Mouse (Mus musculus) heart, postnatal 10 days (tissue): ENCODE measurements around the gene Vwa3b. TPM values are rescaled to one million over a fixed set of nuclear protein-coding genes. Genes with fewer than 3 reads are reported as not detected.

Experiments used
- DNase-seq, 2 experiments: peaks; one replicate each; pipeline ENCODE4 v3.0.0; 2021
- intact Hi-C: fragments of 180-260 bp; cut with DNase I; formaldehyde crosslinking; loops from one replicate; pipeline ENCODE4 v1.15.1; 2025
- total RNA-seq, 2 experiments: library from RNA; stranded (reverse); gene quantifications; 2 replicates each; pipeline ENCODE4 v1.2.3; 2021

The Vwa3b gene
- total RNA-seq, 2 experiments from 2014 or later = 0.57 to 0.77 TPM

DNA sequence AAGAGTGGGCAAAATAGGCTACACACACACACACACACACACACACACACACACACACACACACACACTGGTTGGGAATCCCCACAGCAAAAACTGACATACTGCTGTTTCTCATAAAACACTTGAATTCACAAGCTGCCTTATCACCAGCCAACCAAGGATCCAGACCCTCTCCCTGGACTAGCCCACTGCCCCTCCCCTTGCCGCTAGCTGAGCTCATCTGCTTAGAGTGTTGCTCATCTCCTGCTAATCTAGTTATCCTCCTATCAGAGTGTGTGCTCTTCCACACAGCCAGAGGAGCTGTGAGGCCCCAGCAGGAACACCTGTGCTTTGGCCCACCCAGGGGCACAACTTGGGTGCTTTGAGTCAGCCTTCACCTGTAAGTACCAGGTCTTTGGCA, 187.7 kb downstream of the Vwa3b start, which contains the start of gene Cnga3:
Gene Cnga3 (plus strand): TSS at position 291 of the 400 bp plus-strand sequence.
- no peak for DNase-seq

GRCm38 (mm10) chr1:37218386-37218785, 192.0 kb downstream of the Vwa3b start:
- intact Hi-C loops = no loop called here
- DNase-seq = peak; percentile 71 to 79

More for the DNA sequence above, 187.7 kb downstream of the Vwa3b start, which contains the start of gene Cnga3:
- intact Hi-C loops = no loop called here

DNA sequence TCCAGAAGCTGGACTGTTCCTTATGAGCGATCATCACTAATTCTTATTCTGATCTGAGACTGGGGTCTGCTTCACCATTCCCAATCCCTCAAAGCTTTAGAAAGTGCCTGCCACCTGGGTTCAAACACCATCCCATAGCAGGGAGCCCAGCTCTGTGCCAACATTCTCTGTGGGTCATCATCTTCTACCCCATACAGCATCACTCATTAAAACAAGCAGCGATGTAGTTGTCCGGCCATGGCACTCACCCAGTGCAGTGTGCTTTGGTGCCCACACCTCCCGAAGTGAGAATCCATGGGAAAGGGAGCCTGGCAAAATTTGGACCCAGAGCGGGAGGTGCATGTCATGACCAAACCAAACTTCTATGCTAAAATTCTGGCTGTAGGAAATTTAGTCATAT, 193.2 kb downstream of the Vwa3b start:
- intact Hi-C loops = no loop called here
- DNase-seq = no peak

- intact Hi-C loops = no loop called here
- no peak for DNase-seq
Measured at GRCm38 (mm10) chr1:37220134-37220907, 193.9 kb downstream of the Vwa3b start.

DNA sequence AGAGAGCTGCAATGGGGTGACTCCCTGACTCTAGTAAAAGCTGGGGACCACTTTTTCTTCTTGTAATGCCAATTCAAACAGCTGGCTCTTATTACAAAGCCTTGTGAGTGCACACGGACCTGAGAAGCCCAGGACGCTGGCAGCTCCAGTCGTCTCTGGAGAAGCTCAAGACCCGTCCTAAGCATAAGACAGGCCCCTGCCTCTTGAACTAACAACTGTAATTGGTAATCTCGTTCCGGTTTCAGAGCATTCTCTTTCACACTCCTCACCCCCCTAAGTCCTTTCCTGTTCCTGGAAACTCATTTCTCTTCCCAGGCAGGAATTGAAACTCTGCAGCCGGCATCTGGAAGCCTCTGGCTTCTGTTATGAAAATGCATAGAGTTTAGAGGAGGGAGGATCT, 195.6 kb downstream of the Vwa3b start:
- intact Hi-C loops = no loop called here
- no peak for DNase-seq

DNA sequence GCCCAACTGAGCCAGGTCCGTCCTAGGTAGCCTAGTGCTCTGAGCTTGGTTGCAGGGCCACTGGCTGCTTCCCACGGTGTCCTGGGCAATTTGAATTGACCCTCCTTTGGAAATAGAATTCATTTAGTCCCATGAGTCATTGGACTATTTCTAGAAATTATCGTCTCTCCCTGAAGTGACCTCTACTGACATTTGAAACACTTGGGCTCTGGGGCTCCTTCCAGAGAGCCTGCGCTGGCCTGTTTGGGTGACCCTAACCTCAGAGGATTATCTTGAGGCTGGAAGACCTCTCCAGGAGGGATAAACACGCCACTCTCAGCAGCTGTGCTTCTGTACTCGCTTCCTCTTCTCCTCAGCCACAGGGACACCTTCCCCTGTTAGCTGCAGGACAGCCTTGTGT, 204.0 kb downstream of the Vwa3b start:
- peak; percentile 16 for DNase-seq
- intact Hi-C loops = no loop called here

- peak; percentile 38 to 57 for DNase-seq
- intact Hi-C loops = no loop called here
Measured at GRCm38 (mm10) chr1:37231295-37231701, 204.9 kb downstream of the Vwa3b start.

Other genes with a start within 250 kb of the Vwa3b start
- gene Tmem131, start 82.9 kb upstream of the Vwa3b start, total RNA-seq = 10 to 100 TPM; 44.1 to 44.8 TPM
- under 1 TPM in 1 of 2 experiments, not detected in 1; 0.22 TPM for gene Cnga3, start 187.8 kb downstream of the Vwa3b start, total RNA-seq